Mouse (Mus musculus): ENCODE measurements around the gene 4930404N11Rik. TPM values are rescaled to one million over a fixed set of nuclear protein-coding genes. Genes with fewer than 3 reads are reported as not detected.
A peak's percentile ranks its signal among the peaks of the same experiment; 100 is the strongest.

The 4930404N11Rik gene
- total and polyA plus RNA-seq, 2 experiments from 2014 or later: 0.68 TPM; not detected in 1

GRCm38 (mm10) chr10:81362336-81362949 is 3.2 kb downstream of the 4930404N11Rik start:
- peaks cover 42% of the 10 kb centered on the region for H3K4me1 ChIP-seq (ENCODE audit: control insufficient read depth, insufficient read depth)
- ATAC-seq (ENCODE audit: insufficient read depth, low read depth): peak; percentile 22
- no peak for TF ChIP-seq EP300 (IDR thresholded peaks at IDR 0.05; ENCODE audit: low read depth)
- TF ChIP-seq CTCF (IDR thresholded peaks at IDR 0.05; ENCODE audit: low read depth): no peak
- peaks cover 20% of the 10 kb centered on the region for H3K36me3 ChIP-seq (replicated peaks; ENCODE audit: control insufficient read depth, insufficient read depth, low read length)
- no peak overlapping the region for H3K4me3 ChIP-seq (ENCODE audit: low read depth, low read length)
- WGBS: 45% methylated on average over 12 of the region's 12 CpGs
- H3K27ac ChIP-seq (ENCODE audit: low read depth): peak overlapping the region; percentile 82
- no peaks in the 10 kb centered on the region for H3K9me3 ChIP-seq (replicated peaks; ENCODE audit: control insufficient read depth, low read length)
- peak; percentile 44 for DNase-seq (ENCODE audit: low spot score)
- H3K4me2 ChIP-seq (ENCODE audit: low read depth, low read length): peak overlapping the region; percentile 68
- peak overlapping the region; percentile 37; the same call in 1 of the 2 replicates for H3K9ac ChIP-seq (replicated peaks; ENCODE audit: low read depth, low read length)
- peaks cover 3% of the 10 kb centered on the region; the same call in 1 of the 2 replicates for H3K27me3 ChIP-seq (ENCODE audit: control insufficient read depth, insufficient read depth, low read length)

GRCm38 (mm10) chr10:81360721-81361120 is 4.9 kb downstream of the 4930404N11Rik start:
- Histone ChIP-seq H3K4me3 (ENCODE audit: low read depth, low read length) (no peak overlapping the region), H3K9me3 (replicated peaks; ENCODE audit: control insufficient read depth, low read length) (no peaks in the 10 kb centered on the region), H3K36me3 (replicated peaks; ENCODE audit: control insufficient read depth, insufficient read depth, low read length) (0 out of 2 replicates have a peak, but pooled peaks cover 6% of the 10 kb centered on the region), H3K27ac (ENCODE audit: low read depth) (peak overlapping the region; percentile 44; the same call in 1 of the 2 replicates), H3K9ac (replicated peaks; ENCODE audit: low read depth, low read length) (no peak overlapping the region; the same call in 1 of the 2 replicates), H3K4me2 (ENCODE audit: low read depth, low read length) (no peak overlapping the region), H3K4me1 (ENCODE audit: control insufficient read depth, insufficient read depth) (peaks cover 42% of the 10 kb centered on the region), H3K27me3 (ENCODE audit: control insufficient read depth, insufficient read depth, low read length) (peaks cover 3% of the 10 kb centered on the region; the same call in 1 of the 2 replicates)
- TF ChIP-seq EP300 (IDR thresholded peaks at IDR 0.05; ENCODE audit: low read depth) (no peak), CTCF (IDR thresholded peaks at IDR 0.05; ENCODE audit: low read depth) (no peak)
- WGBS: 51% methylated on average over 8 of the region's 8 CpGs
- ATAC-seq (ENCODE audit: insufficient read depth, low read depth) (no peak), DNase-seq (ENCODE audit: low spot score) (no peak)

GRCm38 (mm10) chr10:81358841-81359240 is 6.8 kb downstream of the 4930404N11Rik start:
- Histone ChIP-seq H3K36me3 (replicated peaks; ENCODE audit: control insufficient read depth, insufficient read depth, low read length) (0 out of 2 replicates have a peak, but pooled peaks cover 6% of the 10 kb centered on the region), H3K9ac (replicated peaks; ENCODE audit: low read depth, low read length) (no peak overlapping the region), H3K4me2 (ENCODE audit: low read depth, low read length) (peak overlapping the region; percentile 99), H3K27ac (ENCODE audit: low read depth) (no peak overlapping the region), H3K27me3 (ENCODE audit: control insufficient read depth, insufficient read depth, low read length) (no peaks in the 10 kb centered on the region), H3K4me3 (ENCODE audit: low read depth, low read length) (no peak overlapping the region), H3K4me1 (ENCODE audit: control insufficient read depth, insufficient read depth) (peaks cover 25% of the 10 kb centered on the region), H3K9me3 (replicated peaks; ENCODE audit: control insufficient read depth, low read length) (no peaks in the 10 kb centered on the region)
- DNase-seq (ENCODE audit: low spot score) (no peak), ATAC-seq (ENCODE audit: insufficient read depth, low read depth) (no peak)
- no peak for TF ChIP-seq CTCF (IDR thresholded peaks at IDR 0.05; ENCODE audit: low read depth)
- TF ChIP-seq EP300 (IDR thresholded peaks at IDR 0.05; ENCODE audit: low read depth): no peak
- 63% methylated on average over 1 of the region's 1 CpGs for WGBS

- ATAC-seq (ENCODE audit: insufficient read depth, low read depth) (no peak), DNase-seq (ENCODE audit: low spot score) (no peak)
- no peaks in the 10 kb centered on the region for H3K27me3 ChIP-seq (ENCODE audit: control insufficient read depth, insufficient read depth, low read length)
- peak overlapping the region; percentile 80 for H3K9ac ChIP-seq (replicated peaks; ENCODE audit: low read depth, low read length)
- 22% methylated on average over 4 of the region's 4 CpGs for WGBS
- peaks cover 20% of the 10 kb centered on the region for H3K4me1 ChIP-seq (ENCODE audit: control insufficient read depth, insufficient read depth)
- peak overlapping the region; percentile 63; the same call in 1 of the 2 replicates for H3K27ac ChIP-seq (ENCODE audit: low read depth)
- H3K4me3 ChIP-seq (ENCODE audit: low read depth, low read length): peak overlapping the region; percentile 76
- no peaks in the 10 kb centered on the region for H3K9me3 ChIP-seq (replicated peaks; ENCODE audit: control insufficient read depth, low read length)
- H3K4me2 ChIP-seq (ENCODE audit: low read depth, low read length): peak overlapping the region; percentile 99
- 0 out of 2 replicates have a peak, but pooled peaks cover 6% of the 10 kb centered on the region for H3K36me3 ChIP-seq (replicated peaks; ENCODE audit: control insufficient read depth, insufficient read depth, low read length)
- no peak for TF ChIP-seq CTCF (IDR thresholded peaks at IDR 0.05; ENCODE audit: low read depth)
- no peak for TF ChIP-seq EP300 (IDR thresholded peaks at IDR 0.05; ENCODE audit: low read depth)
Observed at GRCm38 (mm10) chr10:81358209-81358608, 7.4 kb downstream of the 4930404N11Rik start.

- DNase-seq (ENCODE audit: low spot score): peak; percentile 86
- Histone ChIP-seq H3K36me3 (replicated peaks; ENCODE audit: control insufficient read depth, insufficient read depth, low read length) (0 out of 2 replicates have a peak, but pooled peaks cover 6% of the 10 kb centered on the region), H3K9ac (replicated peaks; ENCODE audit: low read depth, low read length) (peak within 1 kb of the TSS; percentile 80), H3K27ac (ENCODE audit: low read depth) (peak within 1 kb of the TSS; percentile 63), H3K4me1 (ENCODE audit: control insufficient read depth, insufficient read depth) (peaks cover 13% of the 10 kb centered on the region), H3K4me2 (ENCODE audit: low read depth, low read length) (peak within 1 kb of the TSS; percentile 99), H3K27me3 (ENCODE audit: control insufficient read depth, insufficient read depth, low read length) (no peaks in the 10 kb centered on the region), H3K9me3 (replicated peaks; ENCODE audit: control insufficient read depth, low read length) (no peaks in the 10 kb centered on the region), H3K4me3 (ENCODE audit: low read depth, low read length) (peak within 1 kb of the TSS; percentile 76)
- 2% methylated on average over 77 of the region's 79 CpGs for WGBS
- TF ChIP-seq EP300 (IDR thresholded peaks at IDR 0.05; ENCODE audit: low read depth) (no peak), CTCF (IDR thresholded peaks at IDR 0.05; ENCODE audit: low read depth) (no peak)
- peak; percentile 89 for ATAC-seq (ENCODE audit: insufficient read depth, low read depth)
Observed at GRCm38 (mm10) chr10:81356991-81357844, 8.4 kb downstream of the 4930404N11Rik start, which contains the start of gene Mfsd12. Gene Mfsd12 (plus strand): TSS chr10:81357491.

All from heart, postnatal 0 days (tissue).